Mouse (Mus musculus) 3134 (cell line): ENCODE measurements around the gene Hnrnpk.
A peak's percentile ranks its signal among the peaks of the same experiment; 100 is the strongest.
"Not testable (repeated sequence)": the region's sequence is repeated elsewhere in the genome, so short reads cannot be mapped to it uniquely, and the experiment has no call there.

Source experiments
- DNase-seq: peaks from one replicate; pipeline ENCODE4 v3.0.0-alpha.2; 2011; ENCODE audit warnings: low spot score; ENCODE audit not compliant: insufficient read length; ENCODE audit errors: extremely low read depth

Gene Hnrnpk

GRCm38 (mm10) chr13:58389324-58389951 lies 13.7 kb downstream of the Hnrnpk start:
- DNase-seq, result no peak

GRCm38 (mm10) chr13:58388379-58388778 lies 14.8 kb downstream of the Hnrnpk start:
- DNase-seq, result no peak

GRCm38 (mm10) chr13:58387948-58388347 lies 15.2 kb downstream of the Hnrnpk start:
- no peak for DNase-seq

GRCm38 (mm10) chr13:58385547-58385920 lies 17.6 kb downstream of the Hnrnpk start:
- DNase-seq, result no peak

- DNase-seq, result no peak
Observed at GRCm38 (mm10) chr13:58384779-58385546, 18.2 kb downstream of the Hnrnpk start, which contains the start of gene 2210016F16Rik. TSS of gene 2210016F16Rik (minus strand) at chr13:58385225.

GRCm38 (mm10) chr13:58384371-58384770 lies 18.8 kb downstream of the Hnrnpk start:
- no peak for DNase-seq

GRCm38 (mm10) chr13:58373153-58373470 lies 30.0 kb downstream of the Hnrnpk start:
- DNase-seq, result no peak

GRCm38 (mm10) chr13:58372278-58373152 lies 30.6 kb downstream of the Hnrnpk start:
- DNase-seq, result no peak

GRCm38 (mm10) chr13:58368835-58369234 lies 34.3 kb downstream of the Hnrnpk start:
- DNase-seq, result no peak

- DNase-seq, result no peak
Observed at GRCm38 (mm10) chr13:58367641-58368040, 35.5 kb downstream of the Hnrnpk start.

- DNase-seq, result no peak
Observed at GRCm38 (mm10) chr13:58366373-58366772, 36.8 kb downstream of the Hnrnpk start.

GRCm38 (mm10) chr13:58365179-58365578 lies 38.0 kb downstream of the Hnrnpk start:
- not testable (repeated sequence) for DNase-seq

- DNase-seq, result no peak
Observed at GRCm38 (mm10) chr13:58364353-58365175, 38.6 kb downstream of the Hnrnpk start.

GRCm38 (mm10) chr13:58359304-58359653 lies 43.9 kb downstream of the Hnrnpk start:
- DNase-seq, result no peak

- DNase-seq, result peak; percentile 7
Observed at GRCm38 (mm10) chr13:58358629-58359303, 44.4 kb downstream of the Hnrnpk start, which contains the start of gene Kif27. TSS of gene Kif27 (minus strand) at chr13:58359122.

- DNase-seq, result no peak
Observed at GRCm38 (mm10) chr13:58352996-58353395, 50.1 kb downstream of the Hnrnpk start.

GRCm38 (mm10) chr13:58350606-58351005 lies 52.5 kb downstream of the Hnrnpk start:
- no peak for DNase-seq

- DNase-seq, result no peak
Observed at GRCm38 (mm10) chr13:58344505-58344904, 58.6 kb downstream of the Hnrnpk start.
